Comparison of ENCODE assay signal across 9 mouse cellular contexts in genomic region chr9:23009462-23010183, GRCm38 (mm10).
A peak's percentile ranks its signal among the peaks of the same experiment; 100 is the strongest.
DNase-seq lines count a peak whose midpoint lies in the region; ATAC-seq and TF ChIP-seq lines count a peak whose summit lies in the region.
"Had no signal": no experiment of that assay in that cellular context is flagged by ENCODE, and none has a peak within 500 bp of the region (broad histone marks: within the 10 kb centered on the region; RNA-seq: fewer than 3 reads in every experiment).

No protein-coding gene starts in this region.

- H3K4me1 ChIP-seq in liver, embryonic 15.5 days (replicated peaks): no peaks in the 10 kb centered on the region

- TF ChIP-seq CTCF in gastrocnemius, adult 2 months (IDR thresholded peaks at IDR 0.05): no peak

- WGBS in liver, embryonic 15.5 days (ENCODE audit: insufficient replicate concordance): 7% methylated on average over 24 of the region's 24 CpGs

- intact Hi-C loops in gastrocnemius, adult 2 months (cut with DNase I): loop anchor here (10.0 kb wide), 1 partner anchor 295 kb away; no protein-coding TSS in a partner anchor

- H3K4me3 ChIP-seq in gastrocnemius, adult 2 months: peak overlapping the region; percentile 9; the same call in 1 of the 2 replicates
- H3K4me3 ChIP-seq in liver, embryonic 15.5 days (replicated peaks): no peak overlapping the region
- H3K4me3 ChIP-seq: megakaryocyte, embryonic 14.5 days had no signal

- no peak overlapping the region for H3K9ac ChIP-seq in liver, embryonic 15.5 days

- no peak overlapping the region for H3K27ac ChIP-seq in gastrocnemius, adult 2 months
- H3K27ac ChIP-seq in liver, embryonic 15.5 days (replicated peaks): no peak overlapping the region

- no peaks in the 10 kb centered on the region for H3K36me3 ChIP-seq in liver, embryonic 15.5 days (replicated peaks)

- peak overlapping the region; percentile 1; the same call in 1 of the 2 replicates for H3K4me2 ChIP-seq in liver, embryonic 15.5 days

- no peaks in the 10 kb centered on the region for H3K9me3 ChIP-seq in liver, embryonic 15.5 days (replicated peaks)
- H3K9me3 ChIP-seq: megakaryocyte, embryonic 14.5 days had no signal

- DNase-seq in gastrocnemius, adult 2 months: peak; percentile 28
- no peak for DNase-seq in gastrocnemius, adult 8-10 months (ENCODE audit: low spot score in 2 of 2)
- peak; percentile 9 for DNase-seq in ES-CJ7 (ENCODE audit: low read depth, low spot score)
- peak; percentile 40 for DNase-seq in forelimb bud, embryonic 11.5 days (ENCODE audit: low read depth, low spot score)
- DNase-seq in frontal cortex, postnatal 14 days (ENCODE audit: low spot score in 2 of 2): no peak
- DNase-seq in adipocyte (ENCODE audit: low spot score): no peak
- no peak for DNase-seq in thymus, postnatal 10 days (ENCODE audit: low spot score in 2 of 2)

- ATAC-seq in liver, embryonic 15.5 days (ENCODE audit: insufficient read depth): no peak

- H3K27me3 ChIP-seq in liver, embryonic 15.5 days: peaks cover 9% of the 10 kb centered on the region; the same call in 1 of the 2 replicates

Comparison
In these comparisons a context has a peak if more than half of its experiments do, and no peak if none do; other contexts are left out.
1. DNase-seq: peak in gastrocnemius, adult 2 months (single experiment), ES-CJ7 (single experiment) and forelimb bud, embryonic 11.5 days (single experiment); none in gastrocnemius, adult 8-10 months (0 of 2), frontal cortex, postnatal 14 days (0 of 2), adipocyte (single experiment) and thymus, postnatal 10 days (0 of 2).